Mouse (Mus musculus): ENCODE results near the gene Olfr178. TPM values are rescaled to one million over a fixed set of nuclear protein-coding genes. Genes with fewer than 3 reads are reported as not detected.

Gene Olfr178
- not detected for polyA plus RNA-seq (2017; shearing (Covaris generic))

GRCm38 (mm10) chr16:58891963-58892362 lies at the start of gene Olfr178:
Gene Olfr178 (minus strand): TSS chr16:58892063.
- ATAC-seq = no peak

- ATAC-seq = no peak
These were observed 37.4 kb upstream of the Olfr178 start, which contains the start of gene Olfr180 for GRCm38 (mm10) chr16:58929292-58929691. Gene Olfr180 (minus strand): TSS chr16:58929392.

GRCm38 (mm10) chr16:58928655-58929054 lies 36.8 kb upstream of the Olfr178 start, which contains the start of gene Olfr181:
Gene Olfr181 (minus strand): TSS chr16:58928755.
- ATAC-seq = no peak

- ATAC-seq = no peak
These were observed 7.4 kb downstream of the Olfr178 start for GRCm38 (mm10) chr16:58884416-58884815.

GRCm38 (mm10) chr16:58874668-58875067 lies 17.2 kb downstream of the Olfr178 start, which contains the start of gene Olfr177:
Gene Olfr177 (minus strand): TSS chr16:58874768.
- no peak for ATAC-seq

- ATAC-seq = no peak
These were observed 30.4 kb downstream of the Olfr178 start for GRCm38 (mm10) chr16:58861479-58861878.

GRCm38 (mm10) chr16:58860032-58860737 lies 31.7 kb downstream of the Olfr178 start:
- no peak for ATAC-seq

Other genes with a start within 250 kb of the Olfr178 start
- gene Cpox, start 221.8 kb downstream of the Olfr178 start, polyA plus RNA-seq (2017; shearing (Covaris generic)) = 10 to 100 TPM; 48.3 to 55.6 TPM
- gene Gpr15, start 173.0 kb downstream of the Olfr178 start, polyA plus RNA-seq (2017; shearing (Covaris generic)) = 10 to 100 TPM; 35.4 to 55.3 TPM
- gene Cldnd1, start 164.2 kb downstream of the Olfr178 start, polyA plus RNA-seq (2017; shearing (Covaris generic)) = 100 to 1,000 TPM; 201 to 243 TPM
- under 1 TPM; 0.28 to 0.61 TPM for gene Olfr172, start 128.9 kb downstream of the Olfr178 start, polyA plus RNA-seq (2017; shearing (Covaris generic))
- gene Olfr173, start 91.8 kb downstream of the Olfr178 start, polyA plus RNA-seq (2017; shearing (Covaris generic)) = 1 to 10 TPM in 1 of 2 experiments, under 1 TPM in 1; 0.87 to 5.7 TPM
- under 1 TPM in 1 of 2 experiments, not detected in 1; 0.27 TPM for gene Olfr175-ps1, start 65.3 kb downstream of the Olfr178 start, polyA plus RNA-seq (2017; shearing (Covaris generic))
- not detected for gene Olfr177, start 17.3 kb downstream of the Olfr178 start, polyA plus RNA-seq (2017; shearing (Covaris generic))
- under 1 TPM in 1 of 2 experiments, not detected in 1; 0.23 TPM for gene Olfr181, start 36.7 kb upstream of the Olfr178 start, polyA plus RNA-seq (2017; shearing (Covaris generic))
- not detected for gene Olfr180, start 37.3 kb upstream of the Olfr178 start, polyA plus RNA-seq (2017; shearing (Covaris generic))
- not detected for gene Olfr183, start 103.3 kb upstream of the Olfr178 start, polyA plus RNA-seq (2017; shearing (Covaris generic))
- not detected for gene Olfr186, start 138.2 kb upstream of the Olfr178 start, polyA plus RNA-seq (2017; shearing (Covaris generic))
- gene Olfr187, start 147.7 kb upstream of the Olfr178 start, polyA plus RNA-seq (2017; shearing (Covaris generic)) = not detected
- gene Olfr190, start 185.9 kb upstream of the Olfr178 start, polyA plus RNA-seq (2017; shearing (Covaris generic)) = under 1 TPM in 1 of 2 experiments, not detected in 1; 0.04 TPM
- gene Olfr191, start 197.8 kb upstream of the Olfr178 start, polyA plus RNA-seq (2017; shearing (Covaris generic)) = not detected
- not detected for gene Olfr193, start 219.8 kb upstream of the Olfr178 start, polyA plus RNA-seq (2017; shearing (Covaris generic))
- not detected for gene Olfr194, start 229.0 kb upstream of the Olfr178 start, polyA plus RNA-seq (2017; shearing (Covaris generic))